Mouse (Mus musculus) kidney, adult 11 months (tissue): ENCODE data around the gene H2-T3.
"Not testable (repeated sequence)": the region's sequence is repeated elsewhere in the genome, so short reads cannot be mapped to it uniquely, and the experiment has no call there.

ENCODE experiments used
- DNase-seq: peaks from one replicate; pipeline ENCODE4 v3.0.0; 2022

H2-T3 gene

GRCm38 (mm10) chr17:36190169-36190507 lies at the start of gene H2-T3:
Gene H2-T3 (minus strand): TSS chr17:36190287.
- DNase-seq: no peak

GRCm38 (mm10) chr17:36237321-36237921 lies 47.3 kb upstream of the H2-T3 start:
- DNase-seq: no peak

GRCm38 (mm10) chr17:36235300-36235699 lies 45.2 kb upstream of the H2-T3 start:
- DNase-seq: peak; percentile 61

- DNase-seq: no peak
These were observed 43.5 kb upstream of the H2-T3 start for GRCm38 (mm10) chr17:36233572-36233971.

GRCm38 (mm10) chr17:36231318-36231717 lies 41.2 kb upstream of the H2-T3 start:
- peak; percentile 53 for DNase-seq

- no peak for DNase-seq
These were observed 39.0 kb upstream of the H2-T3 start for GRCm38 (mm10) chr17:36229046-36229445.

GRCm38 (mm10) chr17:36226921-36227320 lies 36.8 kb upstream of the H2-T3 start:
- DNase-seq: peak; percentile 14

GRCm38 (mm10) chr17:36225231-36225824 lies 35.2 kb upstream of the H2-T3 start:
- DNase-seq: no peak

- DNase-seq: no peak
These were observed 34.4 kb upstream of the H2-T3 start for GRCm38 (mm10) chr17:36224451-36224850.

GRCm38 (mm10) chr17:36218594-36219155 lies 28.6 kb upstream of the H2-T3 start:
- DNase-seq: no peak

- DNase-seq: no peak
These were observed 25.5 kb upstream of the H2-T3 start for GRCm38 (mm10) chr17:36215586-36215985.

- no peak for DNase-seq
These were observed 16.8 kb upstream of the H2-T3 start for GRCm38 (mm10) chr17:36206846-36207245.

GRCm38 (mm10) chr17:36205862-36206261 lies 15.8 kb upstream of the H2-T3 start:
- DNase-seq: no peak

GRCm38 (mm10) chr17:36205456-36205855 lies 15.4 kb upstream of the H2-T3 start:
- peak; percentile 30 for DNase-seq

- no peak for DNase-seq
These were observed 11.8 kb upstream of the H2-T3 start for GRCm38 (mm10) chr17:36201851-36202250.

GRCm38 (mm10) chr17:36198317-36198716 lies 8.2 kb upstream of the H2-T3 start:
- no peak for DNase-seq

- no peak for DNase-seq
These were observed 4.4 kb upstream of the H2-T3 start for GRCm38 (mm10) chr17:36194471-36194870.

GRCm38 (mm10) chr17:36193546-36194141 lies 3.6 kb upstream of the H2-T3 start:
- DNase-seq: peak; percentile 42

- DNase-seq: no peak
These were observed 2.3 kb upstream of the H2-T3 start for GRCm38 (mm10) chr17:36192371-36192770.

- DNase-seq: no peak
These were observed 457 bp downstream of the H2-T3 start for GRCm38 (mm10) chr17:36189491-36190168.

GRCm38 (mm10) chr17:36187540-36187939 lies 2.5 kb downstream of the H2-T3 start:
- DNase-seq: no peak

- DNase-seq: no peak
These were observed 7.9 kb downstream of the H2-T3 start for GRCm38 (mm10) chr17:36182212-36182611.

- not testable (repeated sequence) for DNase-seq
These were observed 10.6 kb downstream of the H2-T3 start for GRCm38 (mm10) chr17:36179446-36179845.

- DNase-seq: not testable (repeated sequence)
These were observed 11.1 kb downstream of the H2-T3 start for GRCm38 (mm10) chr17:36178938-36179337.
